Mouse (Mus musculus) lung, postnatal 0 days (tissue): ENCODE measurements at regions not wholly inside any gene's neighbourhood (a gene's known extent, or its start where the extent isn't known, plus 50 kb on each side); places are given as distances from the start of the nearest gene placed in this dataset.

Source experiments
- CTCF ChIP-seq: IDR thresholded peaks from 2 replicates; pipeline ENCODE4 v1.5.1; 2016; ENCODE audit warnings: antibody characterized with exemption, mild to moderate bottlenecking
- EP300 ChIP-seq: IDR thresholded peaks from 2 replicates; pipeline ENCODE4 v1.6.1; 2016; ENCODE audit warnings: antibody characterized with exemption, mild to moderate bottlenecking, control low read depth

DNA sequence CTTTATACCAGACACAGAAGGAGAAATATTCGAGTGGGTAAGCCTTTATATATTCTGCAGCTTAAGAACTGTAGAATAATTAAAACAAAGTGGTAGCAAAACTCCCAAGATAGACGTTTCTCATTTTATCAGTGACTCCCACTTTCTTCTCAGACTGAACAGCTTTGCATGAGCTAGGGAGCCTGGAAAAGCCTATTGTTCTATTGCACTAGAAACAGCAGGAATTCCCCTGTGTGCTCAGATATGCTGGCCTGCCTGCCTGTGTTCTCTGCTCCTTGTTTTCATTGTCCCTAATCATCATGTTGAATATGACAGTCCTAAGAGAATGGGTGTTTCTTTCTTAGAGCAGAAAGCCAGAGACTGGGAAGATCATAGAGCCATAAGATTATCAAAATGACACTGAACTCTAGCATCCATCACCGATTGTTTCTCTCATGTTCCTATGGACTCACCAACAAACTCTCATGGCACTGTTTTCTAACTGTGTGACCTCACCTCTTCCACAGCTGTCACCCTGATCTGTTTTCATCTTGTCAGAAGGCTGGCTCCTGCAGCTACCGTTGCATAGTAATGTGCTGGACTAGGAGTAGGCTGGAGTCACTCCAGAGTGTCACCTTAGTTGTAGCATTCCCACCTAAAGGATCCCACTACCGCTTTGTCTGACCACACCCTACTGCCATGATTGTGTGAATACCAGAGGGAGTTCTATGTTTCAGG is 108.9 kb upstream of the Cadps start:
- no peak for TF ChIP-seq EP300
- TF ChIP-seq CTCF, result no peak
